Mouse (Mus musculus): ENCODE data around the gene Cgas.
"Not testable (repeated sequence)": the region's sequence is repeated elsewhere in the genome, so short reads cannot be mapped to it uniquely, and the experiment has no call there.

Gene Cgas

DNA sequence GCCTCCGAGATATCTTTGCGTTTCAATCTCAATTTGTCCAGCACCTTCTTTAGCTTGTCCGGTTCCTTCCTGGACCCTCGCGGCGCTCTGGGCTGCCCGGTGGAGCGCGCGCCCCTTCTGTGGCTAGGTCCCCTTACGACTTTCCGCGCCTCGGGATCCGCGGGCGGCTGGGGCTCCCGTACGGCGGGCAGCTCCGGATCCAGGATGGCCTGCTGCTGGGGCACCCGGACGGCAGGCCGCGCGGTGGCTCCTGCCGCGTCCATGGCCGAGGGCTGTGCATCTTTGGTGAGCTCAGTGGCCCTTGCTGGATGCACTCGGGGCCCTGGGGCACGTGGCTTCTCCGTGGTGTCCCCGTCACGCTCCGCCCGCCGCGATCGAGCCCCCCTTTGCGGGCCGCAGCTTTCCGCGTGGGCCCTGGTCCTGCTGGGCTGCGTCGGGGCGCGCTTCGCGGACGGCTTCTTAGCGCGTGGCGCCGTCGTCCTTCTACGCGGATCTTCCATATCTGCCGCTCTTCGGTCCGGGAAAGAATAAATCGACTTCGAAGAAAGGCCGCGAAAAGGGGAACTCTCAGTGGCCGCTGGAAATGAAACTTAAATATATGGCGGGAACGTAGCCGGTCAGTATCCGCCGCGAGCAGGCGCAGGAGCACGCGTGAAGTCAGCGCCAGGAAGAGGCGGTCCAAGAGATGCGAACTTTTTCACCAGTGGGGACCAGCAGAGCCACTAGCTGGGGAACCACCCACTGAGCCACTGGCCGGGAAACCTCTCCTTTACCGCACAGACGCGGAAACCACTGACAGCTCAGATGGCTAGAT, at the start of gene Cgas:
TSS of gene Cgas (minus strand) at position 659 of the 814 bp plus-strand sequence.
- DNase-seq (ENCODE audit: low spot score in 2 of 2) = peak; percentile 78 to 85

- no peak for DNase-seq (ENCODE audit: low spot score in 2 of 2)
Measured at GRCm38 (mm10) chr9:78492254-78492653, 49.2 kb upstream of the Cgas start.

DNA sequence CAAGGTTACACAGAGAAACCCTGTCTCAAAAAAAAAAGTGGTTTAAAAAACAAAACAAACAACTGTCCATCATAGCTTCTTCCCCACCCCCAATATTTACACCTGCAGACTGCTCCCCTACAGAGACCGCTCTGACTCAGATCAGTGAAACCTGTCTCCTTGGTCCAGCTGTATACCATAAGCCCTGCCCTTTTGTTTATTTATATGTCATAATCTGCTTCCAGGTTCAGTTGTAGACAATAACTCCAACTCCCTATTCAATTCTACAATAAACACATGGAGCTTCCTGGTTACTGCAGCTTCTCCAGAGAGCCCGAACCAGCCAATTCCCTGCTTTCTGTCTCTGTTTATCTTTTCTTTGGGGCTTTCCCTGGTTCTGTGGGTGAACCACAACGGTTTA, 48.1 kb upstream of the Cgas start:
- no peak for DNase-seq (ENCODE audit: low spot score in 2 of 2)

GRCm38 (mm10) chr9:78488890-78489420, 45.9 kb upstream of the Cgas start, which contains the start of gene Eef1a1:
TSS of gene Eef1a1 (minus strand) at chr9:78489151.
- DNase-seq (ENCODE audit: low spot score in 2 of 2) = peak; percentile 48 to 67

- not testable (repeated sequence) for DNase-seq (ENCODE audit: low spot score in 2 of 2)
Measured at GRCm38 (mm10) chr9:78488021-78488420, 45.0 kb upstream of the Cgas start.

- DNase-seq (ENCODE audit: low spot score in 2 of 2) = no peak
Measured at GRCm38 (mm10) chr9:78484660-78485059, 41.6 kb upstream of the Cgas start.

GRCm38 (mm10) chr9:78482386-78482785, 39.3 kb upstream of the Cgas start:
- no peak for DNase-seq (ENCODE audit: low spot score in 2 of 2)

GRCm38 (mm10) chr9:78481423-78482331, 38.6 kb upstream of the Cgas start:
- peak; percentile 96 to 97 for DNase-seq (ENCODE audit: low spot score in 2 of 2)

GRCm38 (mm10) chr9:78480706-78481358, 37.8 kb upstream of the Cgas start:
- DNase-seq (ENCODE audit: low spot score in 2 of 2) = peak; percentile 69 to 77

DNA sequence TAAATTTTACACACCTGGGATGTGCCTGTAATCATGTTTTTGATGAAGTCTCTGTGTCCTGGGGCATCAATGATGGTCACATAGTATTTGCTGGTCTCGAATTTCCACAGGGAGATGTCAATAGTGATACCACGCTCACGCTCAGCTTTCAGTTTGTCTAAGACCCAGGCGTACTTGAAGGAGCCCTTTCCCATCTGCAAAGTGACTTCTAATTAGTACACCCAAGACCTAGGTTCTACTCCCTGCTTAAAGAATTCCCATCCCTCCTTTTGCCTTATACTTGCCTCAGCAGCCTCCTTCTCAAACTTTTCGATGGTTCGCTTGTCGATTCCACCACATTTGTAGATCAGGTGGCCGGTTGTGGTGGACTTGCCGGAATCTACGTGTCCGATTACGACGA, 37.2 kb upstream of the Cgas start:
- DNase-seq (ENCODE audit: low spot score in 2 of 2) = peak; percentile 5 to 10

DNA sequence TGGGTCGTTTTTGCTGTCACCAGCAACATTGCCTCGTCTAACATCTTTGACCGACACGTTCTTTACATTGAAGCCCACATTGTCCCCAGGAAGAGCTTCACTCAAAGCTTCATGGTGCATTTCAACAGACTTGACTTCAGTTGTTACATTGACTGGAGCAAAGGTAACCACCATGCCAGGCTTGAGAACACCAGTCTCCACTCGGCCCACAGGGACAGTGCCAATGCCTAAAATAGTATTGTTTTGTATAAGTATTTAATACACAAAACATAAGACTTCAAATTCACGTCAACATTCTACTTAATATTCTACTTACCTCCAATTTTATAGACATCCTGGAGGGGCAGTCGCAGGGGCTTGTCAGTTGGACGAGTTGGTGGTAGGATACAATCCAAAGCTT, 36.3 kb upstream of the Cgas start:
- not testable (repeated sequence) for DNase-seq (ENCODE audit: low spot score in 2 of 2)

DNA sequence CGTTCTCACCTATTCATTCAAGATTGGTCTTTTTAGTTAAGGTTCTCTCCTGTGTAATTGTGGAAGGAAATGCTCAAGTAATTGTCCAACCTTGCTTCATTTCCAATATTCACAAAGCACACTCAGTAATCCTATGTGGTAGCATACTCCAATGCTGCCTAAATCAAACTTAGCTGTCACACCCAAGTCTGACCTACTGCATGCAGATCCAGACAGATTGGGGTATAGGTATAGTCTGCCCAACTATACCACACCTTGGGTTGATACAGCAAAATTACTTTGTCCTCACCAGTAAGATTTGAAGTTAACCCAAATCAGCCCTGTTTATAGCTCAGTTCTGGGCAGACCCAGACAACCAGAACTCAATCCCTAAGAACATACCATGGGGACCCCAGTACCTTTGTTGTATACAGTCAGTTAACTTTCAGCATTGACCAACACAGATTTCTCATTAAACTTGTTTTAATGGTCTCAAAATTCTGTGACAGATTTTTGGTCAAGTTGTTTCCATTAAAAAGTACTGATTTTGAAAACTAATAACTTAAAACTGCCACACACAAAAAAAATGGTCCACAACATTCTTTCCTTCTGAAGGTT, 35.1 kb upstream of the Cgas start:
- DNase-seq (ENCODE audit: low spot score in 2 of 2) = not testable (repeated sequence)

GRCm38 (mm10) chr9:78477021-78477551, 34.0 kb upstream of the Cgas start:
- peak in 1 of 2 experiments; percentile 9 for DNase-seq (ENCODE audit: low spot score in 2 of 2)

- DNase-seq (ENCODE audit: low spot score in 2 of 2) = no peak
Measured at GRCm38 (mm10) chr9:78476531-78477020, 33.5 kb upstream of the Cgas start.

GRCm38 (mm10) chr9:78475873-78476272, 32.8 kb upstream of the Cgas start:
- no peak for DNase-seq (ENCODE audit: low spot score in 2 of 2)

DNA sequence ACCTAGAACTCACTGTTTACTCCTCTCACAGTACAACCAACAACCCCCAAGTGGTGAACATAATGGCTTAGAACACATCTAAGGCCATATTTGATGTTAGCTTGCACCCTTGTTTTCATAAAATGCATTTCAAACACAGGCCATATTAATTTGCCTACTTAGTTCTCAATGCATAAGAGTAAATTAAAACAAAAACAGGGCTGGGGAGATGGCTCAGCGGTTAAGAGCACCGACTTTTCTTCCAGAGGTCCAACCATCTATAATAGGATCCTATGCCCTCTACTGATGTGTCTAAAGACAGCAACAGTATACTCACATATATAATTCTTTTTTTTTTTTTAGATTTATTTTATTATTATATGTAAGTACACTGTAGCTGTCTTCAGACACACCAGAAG, 32.3 kb upstream of the Cgas start:
- DNase-seq (ENCODE audit: low spot score in 2 of 2) = no peak

- no peak for DNase-seq (ENCODE audit: low spot score in 2 of 2)
Measured at GRCm38 (mm10) chr9:78474771-78475382, 31.8 kb upstream of the Cgas start.

GRCm38 (mm10) chr9:78474270-78474669, 31.2 kb upstream of the Cgas start:
- DNase-seq (ENCODE audit: low spot score in 2 of 2) = no peak

GRCm38 (mm10) chr9:78473588-78473987, 30.6 kb upstream of the Cgas start:
- DNase-seq (ENCODE audit: low spot score in 2 of 2) = no peak

- no peak for DNase-seq (ENCODE audit: low spot score in 2 of 2)
Measured at GRCm38 (mm10) chr9:78465725-78466124, 22.7 kb upstream of the Cgas start.

Data from heart, adult 9 months (tissue).